Mouse (Mus musculus): ENCODE results near the gene Sirt4.

DNA sequence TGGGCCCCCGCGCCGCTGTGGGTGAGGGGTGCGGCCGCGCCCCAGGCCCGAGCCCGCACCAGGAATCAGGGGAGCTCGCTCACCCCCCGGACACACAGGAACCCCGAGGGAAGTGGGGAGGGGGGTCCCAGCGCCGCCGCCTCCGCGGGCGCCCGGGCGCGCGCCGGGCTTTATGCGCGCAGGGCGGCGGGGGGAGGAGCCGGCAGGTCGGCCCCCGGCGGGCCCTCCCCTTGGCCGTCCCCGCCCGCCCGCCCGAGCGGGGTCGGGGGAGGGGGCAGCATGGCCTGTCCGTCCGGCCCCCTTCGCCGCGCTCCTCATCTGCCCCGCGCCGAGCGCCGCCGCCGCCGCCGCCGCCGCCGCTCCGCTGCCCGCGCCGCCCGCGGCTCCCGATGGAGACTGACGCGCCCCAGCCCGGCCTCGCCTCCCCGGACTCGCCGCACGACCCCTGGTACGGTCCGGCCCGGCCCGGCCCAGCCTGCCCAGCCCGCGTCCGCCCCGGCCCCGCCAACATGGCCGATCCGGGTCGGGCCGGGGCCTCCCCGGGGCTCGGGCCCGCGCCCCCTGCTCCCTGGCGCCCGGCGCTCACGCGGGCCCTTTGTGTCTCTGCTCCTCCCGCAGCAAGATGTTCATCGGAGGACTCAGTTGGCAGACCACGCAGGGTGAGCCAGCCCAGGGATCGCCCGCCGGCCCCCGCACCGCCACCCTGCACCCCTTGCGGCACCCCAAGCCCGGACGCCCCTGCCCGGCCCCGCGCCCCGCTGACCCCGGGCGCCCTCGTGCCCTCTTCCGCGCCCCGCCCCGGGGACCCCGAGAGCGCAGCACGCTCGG, 55.0 kb downstream of the Sirt4 start, which contains the start of gene Msi1:
- TF ChIP-seq CTCF (IDR thresholded peaks at IDR 0.05; ENCODE audit: low read depth, low read length): no peak
- TF ChIP-seq TAL1 (conservative IDR thresholded peaks at IDR 0.05; ENCODE audit: low read depth, low read length): no peak
- no peak for TF ChIP-seq POLR2AphosphoS5 (IDR thresholded peaks at IDR 0.05; ENCODE audit: insufficient replicate concordance, low read depth, low read length)

Data from G1E (cell line).